Mouse (Mus musculus): ENCODE measurements around the gene Tbc1d17.
A peak's percentile ranks its signal among the peaks of the same experiment; 100 is the strongest.

Gene Tbc1d17

GRCm38 (mm10) chr7:44853065-44853464 is 4.2 kb upstream of the Tbc1d17 start:
- no peak for DNase-seq (ENCODE audit: low read depth, low spot score)

DNA sequence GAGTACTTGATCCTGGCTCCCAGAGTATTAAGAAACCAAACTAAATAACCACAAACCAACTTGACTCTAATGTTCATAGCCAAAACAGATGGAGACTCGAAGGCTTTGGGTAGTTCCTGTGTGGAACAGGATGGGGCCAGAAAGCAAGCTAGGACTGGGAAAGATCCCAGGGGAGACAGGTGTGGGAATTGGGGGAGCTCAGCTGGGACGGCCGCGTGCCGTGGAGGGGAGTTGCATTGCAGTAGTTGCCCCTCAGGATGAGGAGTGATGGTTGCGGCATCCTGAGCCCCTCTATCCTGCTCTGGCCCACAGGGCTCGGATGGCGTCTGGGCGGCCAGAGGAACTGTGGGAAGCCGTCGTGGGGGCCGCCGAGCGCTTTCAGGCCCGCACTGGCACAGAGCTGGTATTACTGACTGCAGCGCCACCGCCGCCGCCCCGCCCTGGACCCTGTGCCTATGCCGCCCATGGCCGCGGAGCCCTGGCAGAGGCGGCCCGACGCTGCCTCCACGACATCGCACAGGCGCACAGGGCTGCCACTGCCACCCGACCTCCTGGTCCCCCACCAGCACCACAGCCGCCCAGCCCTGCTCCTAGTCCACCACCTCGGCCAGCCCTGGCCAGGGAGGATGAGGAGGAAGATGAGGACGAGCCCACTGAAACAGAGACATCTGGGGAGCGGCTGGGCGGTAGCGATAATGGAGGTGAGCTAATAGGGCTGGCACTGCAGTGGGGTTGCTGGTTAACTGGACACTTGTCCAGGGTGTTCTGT is 3.6 kb upstream of the Tbc1d17 start:
- no peak for DNase-seq (ENCODE audit: low read depth, low spot score)

DNA sequence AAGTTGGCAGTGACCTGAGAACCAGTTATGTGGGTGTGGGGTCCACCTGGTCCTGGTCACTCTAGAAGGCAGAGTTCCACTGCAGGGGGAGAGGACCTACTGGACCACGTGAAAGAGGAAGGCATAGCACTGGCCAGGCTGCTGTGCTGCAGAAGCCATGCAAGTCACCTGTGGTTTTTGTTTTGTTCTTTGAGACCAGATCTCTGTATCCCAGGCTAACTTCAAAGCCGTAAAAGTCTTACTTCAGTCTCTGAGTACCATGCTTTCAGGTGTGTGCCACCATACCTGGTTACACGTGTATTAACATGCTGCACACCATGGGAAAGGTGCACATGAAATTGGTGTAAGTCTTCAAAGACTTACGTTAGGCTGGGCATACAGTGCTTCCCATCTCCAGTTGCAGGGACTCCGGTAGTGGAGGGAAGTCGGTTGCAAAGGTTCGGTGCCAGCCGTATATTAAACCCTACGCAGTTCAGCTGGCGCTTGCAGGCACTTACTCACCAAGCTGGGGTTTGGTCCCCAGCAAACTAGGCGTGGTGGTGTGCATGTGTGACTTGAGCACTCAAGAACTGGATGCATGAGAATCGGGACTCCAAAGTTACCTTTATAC is 2.9 kb upstream of the Tbc1d17 start:
- no peak for DNase-seq (ENCODE audit: low read depth, low spot score)

GRCm38 (mm10) chr7:44850789-44851624 is 2.1 kb upstream of the Tbc1d17 start:
- no peak for DNase-seq (ENCODE audit: low read depth, low spot score)

- no peak for DNase-seq (ENCODE audit: low read depth, low spot score)
Measured at GRCm38 (mm10) chr7:44850146-44850545, 1.3 kb upstream of the Tbc1d17 start.

DNA sequence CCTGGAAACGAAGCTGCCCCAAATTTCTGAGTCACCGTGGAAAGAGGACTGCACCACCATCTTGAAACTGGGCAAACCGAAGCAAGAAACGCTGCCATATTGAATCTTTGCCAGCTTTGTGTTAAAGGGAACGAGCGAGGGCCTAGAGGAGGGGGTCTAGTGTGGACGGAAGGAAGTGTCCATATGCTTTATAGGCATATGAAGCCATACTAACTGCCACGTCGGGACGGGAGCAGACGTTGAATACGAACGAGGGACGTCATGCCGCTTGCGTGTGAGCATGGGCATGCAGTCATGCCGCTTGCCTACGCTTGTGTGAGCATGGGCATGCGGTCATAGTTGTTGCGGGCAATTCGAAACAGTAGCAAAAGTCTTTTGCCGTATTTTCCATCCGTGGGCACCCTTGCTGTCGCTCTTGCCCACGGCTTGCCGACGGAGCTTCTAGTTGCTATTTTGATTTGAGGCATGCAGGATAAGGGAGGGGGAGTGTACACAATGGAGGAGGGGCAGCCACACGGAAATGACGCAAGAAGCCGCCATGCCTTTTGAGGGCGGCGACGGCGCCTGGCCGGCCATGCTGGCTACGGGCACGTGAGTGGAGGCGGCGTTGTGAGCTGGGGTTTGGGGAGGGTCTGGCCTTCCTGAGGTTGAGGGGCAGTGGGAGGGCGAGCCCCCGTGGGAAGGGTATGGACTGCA is 685 bp upstream of the Tbc1d17 start:
- peak; percentile 95 for DNase-seq (ENCODE audit: low read depth, low spot score)

- DNase-seq (ENCODE audit: low read depth, low spot score): no peak
Measured at GRCm38 (mm10) chr7:44847772-44848171, 1.1 kb downstream of the Tbc1d17 start.

DNA sequence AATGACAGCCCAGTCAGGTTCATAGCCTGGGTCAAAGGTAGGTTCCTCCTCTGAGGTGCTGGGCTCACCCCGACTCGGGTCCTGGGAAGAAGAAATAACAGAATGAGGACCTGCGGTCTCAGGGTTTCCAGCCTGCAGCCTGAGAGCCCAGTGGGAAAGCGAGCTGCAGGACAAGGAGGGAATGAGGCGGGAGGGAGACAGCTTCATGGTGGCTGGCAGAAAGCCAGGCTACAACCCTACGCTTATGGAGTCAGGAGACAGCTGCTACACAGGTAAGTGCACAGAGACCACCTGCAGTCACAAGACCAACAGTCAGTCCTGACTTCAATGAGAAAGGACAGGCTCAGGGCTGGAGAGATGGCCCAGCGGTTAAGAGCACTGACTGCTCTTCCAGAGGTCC is 2.1 kb downstream of the Tbc1d17 start:
- DNase-seq (ENCODE audit: low read depth, low spot score): no peak

DNA sequence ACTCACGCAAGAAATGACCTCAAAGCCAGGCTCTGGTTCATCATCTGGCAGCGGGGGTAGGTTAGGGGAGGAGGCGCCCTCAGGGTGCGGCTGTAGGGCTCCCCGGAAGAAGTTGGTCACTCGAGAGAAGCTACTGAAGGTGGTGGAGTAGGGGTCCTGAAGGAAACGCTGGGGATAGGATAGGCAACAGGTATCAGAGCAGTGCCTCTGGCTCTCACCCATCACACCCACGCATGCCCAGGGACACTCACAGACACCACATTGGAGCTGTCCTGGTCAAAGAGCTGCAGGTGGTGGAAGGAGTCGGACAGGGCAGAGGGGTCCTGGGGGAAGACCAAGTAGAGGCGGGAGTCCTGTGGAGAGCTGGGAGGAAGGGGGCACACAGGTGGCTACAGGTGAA is 3.9 kb downstream of the Tbc1d17 start:
- no peak for DNase-seq (ENCODE audit: low read depth, low spot score)

GRCm38 (mm10) chr7:44841825-44842463 is 6.9 kb downstream of the Tbc1d17 start:
- DNase-seq (ENCODE audit: low read depth, low spot score): no peak

- no peak for DNase-seq (ENCODE audit: low read depth, low spot score)
Measured at GRCm38 (mm10) chr7:44840426-44840825, 8.5 kb downstream of the Tbc1d17 start.

- no peak for DNase-seq (ENCODE audit: low read depth, low spot score)
Measured at GRCm38 (mm10) chr7:44839491-44840191, 9.2 kb downstream of the Tbc1d17 start.

- no peak for DNase-seq (ENCODE audit: low read depth, low spot score)
Measured at GRCm38 (mm10) chr7:44839171-44839490, 9.7 kb downstream of the Tbc1d17 start.

DNA sequence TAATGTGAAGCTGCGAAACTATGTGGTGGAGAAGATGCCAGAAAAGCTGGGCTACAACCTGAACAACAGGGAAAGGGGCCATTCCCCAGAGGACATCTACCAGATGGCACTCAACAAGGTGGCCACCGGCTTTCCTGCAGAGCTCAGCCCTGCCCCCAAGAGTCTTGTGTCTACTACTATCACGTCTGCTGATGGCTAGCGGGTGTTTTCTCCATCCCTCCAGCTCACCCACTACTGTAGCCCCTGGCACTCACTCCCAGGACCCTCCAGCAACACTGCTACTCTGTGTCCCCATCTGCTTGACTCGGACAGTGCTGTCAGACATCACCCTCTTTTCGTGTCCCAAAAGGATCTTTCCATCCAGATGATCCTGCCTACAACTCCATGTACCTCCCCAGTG is 10.8 kb downstream of the Tbc1d17 start:
- DNase-seq (ENCODE audit: low read depth, low spot score): no peak

DNA sequence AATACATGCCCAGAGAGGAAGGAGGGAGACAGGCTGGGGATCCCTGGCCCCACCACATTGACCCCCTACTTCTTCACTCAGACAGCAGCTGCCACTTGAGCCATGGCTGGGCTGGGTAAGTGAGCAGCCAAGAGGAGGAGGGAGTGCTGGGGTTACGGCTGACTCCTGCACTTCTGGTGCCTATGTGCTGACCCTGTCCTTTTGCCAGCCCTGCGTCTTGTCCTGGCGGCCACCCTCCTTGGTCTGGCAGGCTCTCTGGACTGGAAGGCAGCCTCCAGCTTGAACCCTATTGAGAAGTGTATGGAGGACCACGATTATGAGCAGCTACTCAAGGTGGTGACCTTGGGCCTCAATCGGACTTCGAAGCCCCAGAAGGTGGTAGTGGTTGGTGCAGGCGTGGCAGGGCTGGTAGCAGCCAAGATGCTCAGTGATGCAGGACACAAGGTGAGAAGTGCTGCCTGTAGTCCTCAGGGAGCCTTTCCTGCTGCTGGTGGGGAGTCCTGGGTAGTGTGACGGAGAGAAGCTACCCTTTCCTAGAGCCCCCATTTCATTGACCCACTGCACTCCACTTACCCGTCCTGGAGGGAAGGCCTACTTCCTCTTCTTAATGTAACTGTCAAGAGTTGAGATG is 12.3 kb downstream of the Tbc1d17 start:
- DNase-seq (ENCODE audit: low read depth, low spot score): peak; percentile 82

DNA sequence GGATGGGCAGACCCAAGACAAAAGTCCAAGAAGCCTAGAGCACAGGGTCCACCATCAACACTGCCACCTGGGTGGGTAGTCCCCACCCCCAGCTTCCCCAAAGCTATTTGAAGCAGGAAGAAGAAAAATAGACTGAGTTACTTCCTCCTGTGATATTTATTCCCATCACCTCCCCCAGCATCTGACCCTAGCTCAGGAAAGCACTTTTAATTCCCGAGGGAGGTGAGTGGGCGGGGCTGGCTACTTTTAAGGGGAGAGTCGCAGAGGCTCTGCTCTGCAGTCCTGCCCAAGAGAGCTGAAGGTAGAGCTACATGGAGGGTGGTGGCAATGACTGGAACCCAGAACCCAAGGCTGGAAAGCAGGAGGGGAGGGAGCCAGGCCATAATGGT is 12.9 kb downstream of the Tbc1d17 start:
- DNase-seq (ENCODE audit: low read depth, low spot score): no peak

DNA sequence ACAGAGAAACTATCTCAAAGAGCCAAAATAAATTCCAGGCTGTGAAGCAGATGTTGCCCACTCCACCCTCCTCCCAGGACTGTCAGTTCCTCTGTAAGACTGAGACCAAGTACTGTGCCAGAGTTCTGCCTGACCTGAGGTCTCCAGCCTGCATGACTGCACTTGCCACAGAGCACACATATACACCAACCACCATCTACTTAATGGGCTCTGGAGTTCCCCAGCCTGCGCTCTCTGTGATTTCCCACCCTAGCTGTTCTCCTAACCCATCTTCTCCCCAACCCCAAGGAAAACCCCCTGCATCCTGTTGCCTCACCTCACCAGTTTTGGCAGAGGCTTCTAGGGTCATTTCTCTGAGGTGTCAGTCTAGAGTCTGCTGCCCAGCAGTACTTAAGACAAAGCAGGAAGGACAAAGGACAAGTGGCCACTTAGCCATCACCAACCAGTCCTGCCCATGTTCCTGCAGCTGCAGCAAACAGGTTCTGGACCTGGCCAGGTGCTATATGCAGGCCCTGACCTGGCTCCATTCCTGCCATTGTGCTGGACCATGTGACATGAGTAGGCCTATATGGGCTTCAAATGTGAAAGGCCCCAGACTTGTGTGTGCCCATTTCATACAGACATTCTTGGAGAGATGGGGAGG is 13.4 kb downstream of the Tbc1d17 start:
- DNase-seq (ENCODE audit: low read depth, low spot score): no peak

DNA sequence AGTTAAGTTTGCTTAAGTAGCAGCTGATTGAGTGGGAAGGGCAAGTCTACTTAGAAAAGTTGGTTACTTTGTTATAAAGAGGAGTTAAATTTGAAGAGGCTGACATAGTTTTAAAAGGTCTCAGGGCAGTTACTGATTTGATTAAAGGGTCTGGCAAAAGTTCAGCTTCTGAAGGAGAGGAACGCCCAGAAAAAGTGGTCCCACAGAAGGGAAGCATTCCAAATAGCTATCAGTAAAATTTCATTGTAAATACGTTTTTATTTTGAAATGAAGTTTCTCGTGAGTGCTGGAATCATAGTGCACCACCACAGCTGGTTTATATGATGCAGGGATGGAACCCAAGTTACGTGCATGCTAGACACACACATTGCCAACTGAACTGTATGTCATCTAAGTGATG is 16.1 kb downstream of the Tbc1d17 start:
- DNase-seq (ENCODE audit: low read depth, low spot score): no peak

DNA sequence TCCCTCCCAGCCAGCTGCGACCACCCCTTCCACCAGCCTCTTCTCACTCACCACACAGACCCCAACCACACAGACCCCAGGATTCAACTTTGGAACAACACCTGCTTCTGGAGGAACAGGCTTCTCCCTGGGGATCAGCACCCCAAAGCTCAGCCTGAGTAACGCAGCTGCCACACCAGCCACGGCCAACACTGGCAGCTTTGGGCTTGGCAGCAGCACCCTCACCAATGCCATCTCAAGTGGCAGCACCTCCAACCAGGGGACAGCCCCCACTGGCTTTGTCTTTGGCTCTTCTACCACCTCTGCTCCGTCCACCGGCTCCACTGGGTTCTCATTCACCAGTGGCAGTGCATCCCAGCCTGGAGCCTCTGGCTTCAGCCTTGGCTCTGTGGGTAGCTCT is 20.2 kb downstream of the Tbc1d17 start:
- no peak for DNase-seq (ENCODE audit: low read depth, low spot score)

DNA sequence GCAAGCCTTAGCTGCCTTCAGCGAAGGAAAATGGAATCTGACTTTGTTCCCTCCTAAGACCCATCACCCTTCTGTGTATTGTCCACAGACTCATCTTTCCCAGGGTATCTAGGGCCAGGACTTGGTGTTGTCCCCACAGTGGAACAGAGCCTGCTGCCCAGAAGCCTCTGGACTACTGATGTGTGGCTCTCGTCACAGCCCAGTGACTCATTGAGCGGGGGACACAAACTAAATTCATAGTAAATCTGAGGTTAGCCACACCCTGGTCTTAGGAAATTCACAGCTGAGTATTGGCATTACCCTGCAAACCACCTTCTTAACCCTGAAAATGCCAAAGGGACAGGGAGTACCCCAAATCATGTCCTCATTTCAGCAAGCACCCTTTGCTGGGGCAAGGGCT is 22.1 kb downstream of the Tbc1d17 start:
- no peak for DNase-seq (ENCODE audit: low read depth, low spot score)
